Mouse (Mus musculus) kidney, postnatal 4 days (tissue): ENCODE measurements around the gene Adamtsl3.
A peak's percentile ranks its signal among the peaks of the same experiment; 100 is the strongest.

ENCODE experiments used
- DNase-seq, 2 experiments: peaks; one replicate each; pipeline ENCODE4 v3.0.0; 2021; ENCODE audit warnings: mixed read lengths in 2 of 2

Adamtsl3 gene

DNA sequence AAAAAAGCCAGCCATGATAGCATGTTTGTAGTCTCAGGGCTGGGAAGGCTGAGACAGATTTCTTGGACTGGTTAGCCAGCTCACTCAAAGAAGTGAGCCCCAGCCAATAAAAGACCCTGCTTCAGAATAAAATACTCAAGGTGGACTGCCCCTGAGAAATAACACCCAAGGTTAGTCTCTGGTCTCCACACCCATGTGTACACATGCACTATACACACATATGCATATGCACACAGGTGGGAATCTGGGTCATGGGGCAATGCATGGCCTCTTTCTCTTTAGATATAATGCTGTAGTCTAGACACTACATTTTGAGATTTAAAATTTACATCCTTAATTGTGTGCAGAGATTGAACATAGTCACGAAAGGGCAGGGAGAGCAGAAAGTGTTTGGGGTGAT lies 88.8 kb downstream of the Adamtsl3 start:
- no peak for DNase-seq

DNA sequence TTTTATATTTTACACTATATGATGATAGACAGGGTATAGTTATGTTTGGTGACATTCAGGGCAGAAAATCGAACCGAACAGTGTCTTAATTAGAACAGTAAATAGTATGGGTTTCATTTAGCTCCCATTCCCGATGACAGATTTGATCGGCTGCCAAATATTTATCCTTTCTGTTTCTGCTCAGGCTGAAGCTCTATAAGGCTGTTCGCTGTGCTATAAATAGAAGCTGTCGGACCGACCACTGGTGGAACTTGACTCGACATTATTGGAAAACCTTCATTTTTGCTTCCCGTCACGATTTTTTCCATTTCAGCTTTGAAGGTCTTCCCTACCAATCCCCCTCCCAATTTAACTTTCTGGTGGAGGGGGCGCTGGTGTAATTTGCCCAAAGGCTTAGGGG lies 89.9 kb downstream of the Adamtsl3 start:
- DNase-seq: no peak

DNA sequence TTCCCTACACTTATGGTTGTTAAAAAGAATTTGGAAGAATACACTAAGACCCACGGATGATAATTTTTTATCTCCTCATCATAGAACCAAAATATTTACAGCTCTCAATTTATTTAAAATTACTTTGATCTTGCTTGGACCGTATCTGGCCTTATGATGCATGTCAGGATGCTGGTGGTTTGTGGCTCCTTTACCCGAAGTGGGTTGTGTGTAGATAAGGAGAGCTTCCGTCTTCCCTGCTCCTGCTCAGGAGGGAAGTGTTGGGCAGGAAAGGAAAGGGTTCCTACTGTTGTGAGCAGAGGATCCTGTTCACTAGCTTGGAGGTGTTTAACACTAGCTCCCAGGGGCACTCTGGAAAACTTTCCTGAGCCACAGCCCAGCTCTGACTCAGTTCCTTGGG lies 94.0 kb downstream of the Adamtsl3 start:
- DNase-seq: no peak

DNA sequence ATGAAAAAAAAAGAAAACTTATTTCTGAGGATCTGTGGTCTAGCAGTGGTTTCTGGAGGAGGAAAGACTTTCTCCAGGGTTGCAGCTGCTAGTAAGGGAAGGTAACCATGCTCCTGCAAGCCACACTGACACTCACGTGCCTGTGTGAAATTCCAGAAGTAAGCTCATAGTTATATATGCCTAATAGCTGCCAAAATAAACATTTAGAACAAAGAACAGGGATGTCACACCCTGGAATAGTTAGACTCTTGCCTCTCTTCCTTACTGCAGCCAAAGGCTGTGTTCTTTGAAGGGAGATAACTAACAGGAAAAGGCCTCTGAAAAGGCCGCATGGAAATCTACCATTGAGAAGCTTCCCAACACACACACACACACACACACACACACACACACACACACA lies 96.1 kb downstream of the Adamtsl3 start:
- no peak for DNase-seq

DNA sequence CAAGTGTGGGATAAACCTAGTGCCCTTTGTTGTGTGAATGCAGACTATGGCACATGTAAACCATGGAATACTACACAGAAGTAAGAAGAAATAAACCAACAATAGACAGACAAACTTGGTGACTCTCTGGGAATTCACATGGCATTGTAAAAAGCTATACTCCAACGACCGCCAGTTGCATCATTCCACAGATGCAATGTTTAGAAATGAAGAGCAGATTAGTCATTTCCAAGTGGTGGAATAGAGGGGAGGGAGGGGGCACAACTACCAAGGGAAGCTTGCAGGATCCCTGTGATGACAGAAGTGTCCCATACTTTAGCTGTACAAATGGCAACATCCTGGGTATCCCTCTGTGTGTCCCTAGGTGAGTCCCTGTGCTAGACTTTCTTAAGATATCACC lies 97.7 kb downstream of the Adamtsl3 start:
- no peak for DNase-seq

DNA sequence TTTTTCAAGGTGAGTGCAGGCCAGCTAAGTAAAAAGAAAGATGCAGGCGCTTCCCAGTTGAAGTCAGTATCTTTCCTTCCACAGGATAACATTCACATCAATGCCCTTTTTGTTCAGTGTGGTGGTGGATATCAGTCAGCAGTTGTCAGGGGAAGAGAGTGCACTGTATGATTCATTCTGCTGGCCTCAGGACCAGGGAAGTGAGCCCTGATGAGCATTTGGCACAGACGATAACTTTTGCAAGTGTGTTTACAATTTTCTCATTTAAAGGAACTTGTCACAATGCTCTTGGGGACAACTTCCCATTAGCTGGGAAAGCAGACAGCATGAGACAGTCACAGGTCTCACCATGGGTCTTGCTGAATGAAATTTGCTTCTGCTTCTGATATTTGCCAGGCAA lies 122.9 kb downstream of the Adamtsl3 start:
- no peak for DNase-seq

DNA sequence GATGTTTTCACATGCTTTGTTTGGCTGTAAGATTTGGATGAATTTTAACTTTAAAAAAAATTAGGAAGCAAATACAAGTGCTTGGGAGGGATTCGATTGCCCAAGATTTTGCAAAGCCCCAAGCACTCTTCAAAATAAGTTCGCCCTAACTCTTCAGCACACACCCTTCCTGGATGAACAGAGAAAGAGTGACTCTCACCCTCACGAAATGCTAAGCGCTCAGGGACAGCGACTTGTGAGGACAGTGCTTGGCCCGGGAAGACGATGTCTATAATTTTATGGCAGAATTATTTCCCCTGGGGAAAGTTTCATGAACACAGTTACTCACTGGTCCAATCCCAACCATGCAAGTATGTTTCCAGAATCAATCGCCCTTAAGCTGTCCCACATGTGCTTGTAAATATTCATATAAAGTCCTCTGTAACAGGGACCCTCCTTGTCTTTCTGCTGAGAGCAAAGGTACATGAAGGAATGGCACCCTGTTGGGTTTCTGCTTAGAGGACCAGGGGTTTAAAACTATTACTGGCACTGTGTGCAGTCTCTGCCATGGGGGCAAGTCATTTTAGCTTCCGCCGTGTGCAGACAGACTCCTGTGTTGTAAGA lies 127.5 kb downstream of the Adamtsl3 start:
- DNase-seq: no peak

DNA sequence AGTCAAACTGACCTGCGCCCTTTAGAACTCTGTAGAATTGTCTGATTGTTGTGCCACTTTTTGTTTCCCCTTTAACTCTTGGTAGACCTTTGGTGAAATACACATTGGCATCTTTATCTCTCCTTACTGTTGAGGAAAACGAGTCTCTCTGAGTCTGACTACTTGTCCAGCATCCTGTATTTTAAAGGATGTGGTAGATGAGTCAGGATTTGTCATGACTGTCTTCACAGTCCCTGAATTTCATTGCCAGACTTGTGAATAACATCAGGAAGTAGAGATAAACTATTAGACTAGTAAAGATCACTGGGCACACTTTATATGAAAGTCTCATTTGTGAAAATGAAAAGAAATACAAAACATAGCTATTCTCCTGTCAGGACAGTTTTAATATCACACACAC lies 128.9 kb downstream of the Adamtsl3 start:
- no peak for DNase-seq

DNA sequence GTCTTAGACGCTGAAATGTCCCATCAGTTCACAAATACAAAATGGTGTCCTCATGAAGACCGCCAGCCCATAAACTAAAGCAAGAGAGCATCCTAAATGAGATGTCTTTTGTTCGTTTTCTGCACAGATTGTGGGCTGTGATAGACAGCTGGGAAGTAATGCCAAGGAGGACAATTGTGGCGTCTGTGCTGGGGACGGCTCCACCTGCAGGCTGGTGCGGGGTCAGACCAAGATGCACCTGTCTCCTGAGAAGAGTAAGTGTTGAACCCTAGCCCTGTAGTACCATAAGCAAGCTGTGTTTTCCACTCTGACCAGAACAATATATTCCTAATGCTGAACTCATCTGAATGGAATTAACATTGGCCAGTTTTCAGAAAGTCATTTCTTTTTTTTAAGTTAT lies 129.9 kb downstream of the Adamtsl3 start:
- no peak for DNase-seq

DNA sequence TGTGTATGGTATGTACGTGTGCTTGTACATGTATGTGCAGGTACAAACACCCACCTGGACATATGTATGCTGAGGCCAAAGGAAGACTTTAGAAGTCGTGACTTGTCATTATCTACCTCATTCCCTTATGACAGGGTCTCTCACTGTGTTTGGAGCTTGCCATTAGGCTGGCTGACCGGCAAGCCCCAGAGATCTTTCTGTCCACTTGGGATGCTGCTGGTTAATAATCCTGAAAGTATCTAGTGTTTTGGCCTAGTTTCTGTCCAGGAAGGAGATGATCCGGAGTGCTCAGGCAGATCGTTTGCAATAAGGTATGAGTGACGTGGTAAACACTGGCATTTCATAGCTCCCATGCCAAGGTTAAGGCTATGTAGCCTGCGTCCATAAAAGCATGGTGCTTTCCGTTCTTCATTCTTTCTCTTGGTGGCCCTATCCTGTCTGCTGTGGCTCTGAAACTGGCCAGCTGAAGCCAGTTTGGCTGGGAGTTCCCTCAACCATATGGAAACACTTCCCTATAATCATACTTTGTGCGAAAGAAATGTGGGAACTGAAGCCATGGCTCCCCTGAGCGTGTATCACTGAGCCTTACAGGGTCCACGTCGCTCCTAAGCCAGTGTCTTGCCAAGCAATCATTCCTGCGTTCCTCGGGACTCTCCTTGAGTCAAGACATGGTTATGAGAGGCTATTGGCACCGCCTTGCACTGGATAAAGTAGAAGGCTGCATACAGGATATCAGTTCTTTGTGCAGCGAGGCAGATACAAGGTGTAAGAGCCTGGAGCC lies 141.1 kb downstream of the Adamtsl3 start:
- DNase-seq: no peak

DNA sequence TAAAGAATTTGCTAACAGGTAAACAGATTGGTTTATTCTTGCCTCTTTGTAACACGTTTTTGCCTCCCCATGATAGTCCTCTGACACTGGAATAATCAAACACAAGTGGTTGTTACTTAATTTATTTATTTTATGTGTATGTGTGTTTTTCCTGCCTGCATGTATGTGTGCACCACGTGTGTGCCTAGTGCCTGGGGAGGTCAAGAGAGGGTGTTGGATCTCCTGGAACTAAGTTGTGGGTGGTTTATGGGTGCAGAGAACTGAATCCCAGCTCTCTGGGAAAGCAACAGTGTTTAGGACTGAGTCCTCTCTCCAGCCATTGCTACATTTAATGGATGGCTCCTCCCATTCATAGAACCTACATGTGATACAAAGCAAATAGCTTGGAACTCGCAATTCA lies 143.0 kb downstream of the Adamtsl3 start:
- no peak for DNase-seq

DNA sequence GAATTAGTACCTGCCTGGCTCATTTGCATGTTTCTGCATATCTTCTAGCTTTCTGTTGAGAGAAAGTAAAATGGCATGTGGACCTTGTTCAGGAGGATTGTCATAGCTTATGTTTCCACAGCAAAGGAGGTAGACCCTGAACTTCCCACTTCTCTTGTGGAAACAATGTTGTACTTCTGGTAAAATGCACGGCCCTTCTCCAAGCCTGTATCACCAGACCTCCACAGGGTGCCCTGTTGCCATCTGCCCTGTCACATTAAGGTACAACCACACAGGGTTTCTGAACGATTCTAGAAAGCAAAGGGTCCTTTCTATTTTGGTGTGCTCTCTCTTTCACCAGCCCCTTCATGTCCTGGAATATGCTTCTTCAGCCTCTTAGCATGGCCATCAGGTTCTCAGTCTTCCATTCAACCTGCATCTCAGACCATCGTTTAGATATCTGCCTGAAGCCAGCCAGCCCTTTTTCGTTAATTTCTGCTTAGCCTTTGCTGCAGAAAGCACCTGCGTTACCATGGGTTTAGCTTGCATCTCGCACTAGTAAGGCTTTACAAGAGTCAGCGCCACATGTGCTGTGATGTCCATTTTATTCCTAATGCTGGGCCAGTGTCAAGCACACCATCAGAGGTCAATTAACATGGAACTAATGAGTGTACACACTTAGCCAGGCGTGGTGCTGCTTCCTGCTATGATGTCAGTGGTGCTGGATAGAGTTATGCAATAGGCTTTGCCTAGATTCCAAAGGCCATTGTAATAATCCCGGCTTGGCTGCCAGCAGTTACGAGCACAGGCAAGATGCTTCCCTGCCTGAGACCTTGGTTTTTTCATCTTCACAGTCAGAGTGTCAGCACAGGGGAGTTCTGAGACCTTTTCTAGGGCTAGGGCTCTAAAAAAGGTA lies 143.6 kb downstream of the Adamtsl3 start:
- peak in 1 of 2 experiments; percentile 3 for DNase-seq

DNA sequence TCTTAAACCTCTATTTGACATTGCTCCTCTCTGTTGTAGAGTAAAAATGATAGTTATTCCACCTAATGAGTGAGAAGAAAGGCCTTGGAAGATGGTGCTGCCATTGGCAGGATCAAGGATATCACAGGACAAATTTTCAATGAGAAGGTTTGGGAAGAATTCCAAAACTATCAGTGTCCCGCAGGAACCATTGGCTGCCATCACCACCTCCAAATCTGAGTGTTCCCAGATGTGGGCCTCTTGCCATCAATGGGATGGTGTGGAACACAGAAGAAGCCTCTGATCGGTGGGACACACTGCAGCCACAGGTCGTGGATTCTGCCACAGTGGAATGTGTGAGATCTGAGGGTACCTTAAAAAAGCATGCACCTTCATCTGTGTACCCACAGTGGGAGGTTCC lies 147.9 kb downstream of the Adamtsl3 start:
- DNase-seq: no peak

DNA sequence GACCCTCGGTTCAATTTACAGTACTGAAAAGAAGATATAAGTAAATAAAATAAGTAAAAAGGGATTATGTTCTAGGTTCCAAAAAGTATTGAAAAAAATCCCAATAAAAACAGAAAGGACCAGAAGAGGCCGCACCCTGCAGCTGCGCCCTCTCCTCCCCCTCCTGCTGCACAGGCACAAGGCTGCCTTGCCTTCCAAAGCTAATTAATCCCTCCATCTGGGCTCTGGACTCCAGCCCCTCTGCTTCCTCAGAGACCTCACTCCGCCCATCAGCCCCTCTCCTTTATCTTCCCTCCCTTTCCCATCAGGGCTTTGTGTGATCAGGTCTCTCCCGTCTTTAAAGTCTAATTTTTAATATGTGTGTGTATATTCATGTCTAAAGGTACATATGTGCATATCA lies 149.3 kb downstream of the Adamtsl3 start:
- DNase-seq: no peak

DNA sequence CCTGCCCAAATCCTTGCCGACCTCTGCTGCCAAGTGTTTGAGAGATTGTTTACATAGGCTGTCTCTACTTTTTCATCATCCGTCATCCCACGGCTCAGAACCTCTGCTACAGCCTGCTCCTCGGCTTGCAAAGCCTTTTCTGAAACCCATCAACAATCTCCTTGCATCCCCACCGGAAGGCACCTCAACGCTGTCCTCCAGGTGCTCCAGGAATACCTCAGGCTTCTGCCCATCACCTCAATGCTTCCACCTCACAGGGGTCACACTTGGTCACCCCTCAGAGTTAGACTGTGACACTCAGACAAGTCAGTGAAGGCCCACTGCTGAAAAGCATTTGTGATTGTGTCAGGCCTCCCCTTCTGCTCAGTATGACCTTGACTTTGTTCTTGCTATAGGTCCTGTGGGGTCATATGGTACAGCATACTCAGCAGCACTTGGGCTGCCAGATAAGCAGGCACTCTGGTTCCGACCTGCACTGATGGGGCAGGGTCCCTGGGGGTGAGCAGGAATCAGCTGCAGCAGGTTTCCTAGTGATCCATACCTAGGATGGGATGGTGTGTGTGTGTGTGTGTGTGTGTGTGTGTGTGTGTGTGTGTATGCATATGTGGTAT lies 150.0 kb downstream of the Adamtsl3 start:
- DNase-seq: no peak

DNA sequence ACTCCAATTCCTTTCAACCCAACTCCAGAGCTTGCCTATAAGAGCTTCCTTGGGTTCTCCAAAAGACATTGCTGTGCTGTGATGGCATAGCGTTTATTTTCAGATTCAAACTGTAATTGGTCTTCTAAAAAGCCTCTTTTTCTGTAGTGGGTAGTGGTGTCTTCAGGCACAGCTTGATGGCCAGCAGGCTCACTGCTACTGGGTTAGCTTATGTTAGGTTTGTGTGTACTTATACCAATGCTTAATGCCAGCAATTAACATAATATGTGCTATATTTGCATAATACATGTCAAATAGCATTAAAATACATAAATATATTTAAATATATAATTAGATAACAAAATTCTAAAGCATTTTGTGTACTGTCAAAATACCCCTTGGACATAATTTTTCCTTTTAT lies 155.5 kb downstream of the Adamtsl3 start:
- DNase-seq: no peak

DNA sequence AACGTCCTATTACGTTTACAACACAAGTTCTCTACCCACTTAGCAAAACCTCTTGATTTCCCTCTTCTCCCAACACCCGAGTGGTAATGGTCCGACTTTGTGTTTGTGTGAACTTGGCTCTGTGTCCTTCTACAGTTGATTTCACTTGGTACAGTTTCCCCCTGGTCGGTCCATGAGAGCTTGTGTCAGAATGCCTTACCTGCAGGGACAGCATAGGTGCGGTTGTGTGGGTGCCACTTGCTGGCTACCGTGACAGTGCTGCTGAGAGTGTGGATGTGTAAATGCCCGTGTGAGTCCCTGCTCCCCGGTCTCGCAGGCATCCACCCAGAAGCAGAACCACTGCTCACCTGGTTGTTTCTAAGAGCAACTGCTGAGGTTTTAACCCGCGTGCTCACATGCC lies 157.4 kb downstream of the Adamtsl3 start:
- DNase-seq: no peak

DNA sequence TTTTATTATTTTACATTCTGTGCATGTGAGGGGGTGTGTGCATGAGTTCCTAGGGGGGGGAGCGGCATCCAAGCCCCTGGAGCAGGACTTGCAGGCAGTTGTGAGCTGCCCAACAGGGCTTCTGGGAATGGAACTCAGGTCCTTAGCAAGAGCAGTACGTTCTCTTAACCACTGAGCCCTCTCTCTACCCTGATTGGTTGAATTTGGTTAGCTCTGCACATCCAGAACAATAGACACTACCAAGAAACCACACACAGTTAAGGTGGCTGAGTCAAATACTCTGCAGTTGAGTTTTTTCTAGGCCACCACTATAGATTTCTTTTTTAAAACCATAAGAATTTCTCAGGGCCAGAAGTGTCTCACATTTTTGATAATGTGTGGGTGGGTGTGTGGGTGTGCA lies 158.7 kb downstream of the Adamtsl3 start:
- no peak for DNase-seq

DNA sequence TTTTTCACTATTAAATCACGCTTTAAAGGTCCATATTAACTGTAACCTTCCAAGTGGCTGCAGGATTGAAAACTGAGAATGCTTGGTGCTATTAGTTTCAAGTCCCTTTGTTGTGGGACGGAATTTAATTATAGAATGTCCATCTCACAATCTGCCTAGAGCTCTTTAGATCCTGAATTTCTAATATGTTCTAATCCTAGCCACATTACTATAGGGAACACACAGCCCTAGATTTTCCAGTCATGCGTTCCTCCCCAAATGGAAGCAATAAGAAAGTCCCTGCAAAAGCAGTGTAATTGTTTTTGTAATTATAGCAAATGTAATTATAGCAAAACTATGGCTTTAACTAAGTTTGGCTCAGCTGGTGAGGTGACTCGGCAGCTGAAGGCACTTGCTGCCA lies 161.6 kb downstream of the Adamtsl3 start:
- no peak for DNase-seq

DNA sequence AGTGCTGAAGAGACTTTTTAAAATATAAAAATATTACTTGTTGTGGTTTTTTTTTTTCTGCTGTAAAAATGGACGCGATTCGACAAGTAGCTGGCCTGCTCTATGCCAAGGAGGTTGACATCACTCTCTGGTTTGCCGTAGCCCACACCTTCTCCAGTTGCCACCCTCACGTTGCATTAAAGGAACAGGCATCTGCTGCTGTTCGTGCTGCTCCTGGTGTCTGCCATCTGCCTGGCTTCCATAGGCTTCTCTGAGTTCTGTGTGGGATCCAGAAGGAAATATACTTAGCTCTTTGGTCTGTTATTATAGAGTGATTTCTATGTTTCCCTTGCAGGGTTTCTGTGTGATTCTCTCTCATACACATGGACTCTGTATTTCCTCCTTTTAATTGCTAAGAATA lies 165.8 kb downstream of the Adamtsl3 start:
- no peak for DNase-seq

DNA sequence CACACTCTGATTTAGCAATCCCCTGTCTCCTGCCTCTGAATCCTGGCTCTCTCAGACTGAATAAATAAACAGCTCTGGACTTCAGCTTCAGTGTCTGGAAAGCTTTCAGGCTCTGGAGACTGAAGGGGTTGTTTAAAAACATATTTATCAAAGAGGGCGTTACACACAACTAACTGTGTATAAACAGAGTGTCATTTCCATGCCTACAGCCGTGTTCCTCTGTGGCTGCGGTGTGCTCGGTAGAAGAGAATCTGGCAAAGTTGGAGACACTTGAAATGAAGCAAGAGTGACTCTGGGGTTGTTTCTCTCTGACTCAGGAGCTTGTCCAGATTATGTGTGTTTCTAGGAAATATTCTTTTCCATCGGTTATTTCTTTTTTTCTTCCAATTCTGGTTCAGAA lies 167.0 kb downstream of the Adamtsl3 start:
- no peak for DNase-seq

DNA sequence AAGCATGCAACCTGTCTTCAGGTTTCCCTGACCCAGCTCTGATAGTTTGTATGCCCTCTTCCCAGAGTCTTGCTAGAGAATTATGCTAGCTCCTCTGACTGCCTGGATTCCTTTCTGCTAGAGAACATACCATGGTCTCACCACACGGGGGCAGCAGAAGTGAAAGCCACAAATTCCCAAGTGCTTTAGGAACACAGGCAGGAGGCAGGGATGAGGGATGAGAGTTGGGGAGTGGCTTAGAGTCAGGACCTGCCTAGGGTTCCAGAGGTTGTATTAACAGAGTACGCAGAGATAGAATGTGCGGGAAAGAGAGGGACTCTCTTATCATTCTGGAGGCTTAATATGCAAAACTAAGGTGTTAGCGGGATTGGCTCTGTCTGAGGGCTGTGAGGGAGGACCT lies 168.6 kb downstream of the Adamtsl3 start:
- DNase-seq: peak; percentile 75 to 77

DNA sequence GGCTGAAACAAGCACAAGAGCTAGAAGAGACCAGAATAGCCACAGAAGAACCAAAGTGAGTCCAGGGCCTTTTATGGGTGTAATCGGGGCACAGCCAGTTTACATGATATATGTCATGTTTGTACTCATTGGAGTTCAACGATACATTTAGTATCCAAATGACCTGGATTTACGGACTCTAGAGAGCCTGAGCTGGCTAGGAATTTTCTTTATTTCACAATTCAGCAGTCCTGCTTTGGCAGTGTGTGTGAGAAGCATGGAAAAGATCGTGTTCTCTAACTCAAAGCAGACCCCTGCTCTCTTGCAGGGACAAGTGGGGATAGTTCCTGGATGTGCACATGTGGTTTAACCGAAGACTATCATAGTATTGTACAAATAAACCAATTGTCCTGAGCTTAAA lies 195.1 kb downstream of the Adamtsl3 start:
- no peak for DNase-seq
